Mouse (Mus musculus): ENCODE measurements around the gene Sstr3.

Gene Sstr3

GRCm38 (mm10) chr15:78504816-78505215, 39.7 kb downstream of the Sstr3 start:
- TF ChIP-seq GATA4 (IDR thresholded peaks at IDR 0.05; ENCODE audit: insufficient replicate concordance, low read length): no peak

GRCm38 (mm10) chr15:78504013-78504412, 40.5 kb downstream of the Sstr3 start:
- no peak for TF ChIP-seq GATA4 (IDR thresholded peaks at IDR 0.05; ENCODE audit: insufficient replicate concordance, low read length)

GRCm38 (mm10) chr15:78502437-78503132, 41.9 kb downstream of the Sstr3 start:
- no peak for TF ChIP-seq GATA4 (IDR thresholded peaks at IDR 0.05; ENCODE audit: insufficient replicate concordance, low read length)

- TF ChIP-seq GATA4 (IDR thresholded peaks at IDR 0.05; ENCODE audit: insufficient replicate concordance, low read length): no peak
Observed at GRCm38 (mm10) chr15:78494968-78495406, 49.5 kb downstream of the Sstr3 start, which contains the start of gene Il2rb. Gene Il2rb, minus strand, starts transcription at chr15:78495271.

GRCm38 (mm10) chr15:78493401-78494010, 51.0 kb downstream of the Sstr3 start:
- no peak for TF ChIP-seq GATA4 (IDR thresholded peaks at IDR 0.05; ENCODE audit: insufficient replicate concordance, low read length)

- TF ChIP-seq GATA4 (IDR thresholded peaks at IDR 0.05; ENCODE audit: insufficient replicate concordance, low read length): no peak
Observed at GRCm38 (mm10) chr15:78491301-78491700, 53.2 kb downstream of the Sstr3 start.

GRCm38 (mm10) chr15:78489906-78490305, 54.6 kb downstream of the Sstr3 start:
- no peak for TF ChIP-seq GATA4 (IDR thresholded peaks at IDR 0.05; ENCODE audit: insufficient replicate concordance, low read length)

- TF ChIP-seq GATA4 (IDR thresholded peaks at IDR 0.05; ENCODE audit: insufficient replicate concordance, low read length): no peak
Observed at GRCm38 (mm10) chr15:78489248-78489647, 55.2 kb downstream of the Sstr3 start.

- no peak for TF ChIP-seq GATA4 (IDR thresholded peaks at IDR 0.05; ENCODE audit: insufficient replicate concordance, low read length)
Observed at GRCm38 (mm10) chr15:78487066-78487465, 57.4 kb downstream of the Sstr3 start.

Data from liver, adult (tissue).